In genomic region chr1:91523759-91524158, GRCm38 (mm10) we compare ENCODE assay signal across 8 mouse cellular contexts. TPM values are rescaled to one million over a fixed set of nuclear protein-coding genes. Genes with fewer than 3 reads are reported as not detected.
A peak's percentile ranks its signal among the peaks of the same experiment; 100 is the strongest.
DNase-seq lines count a peak whose midpoint lies in the region; ATAC-seq and TF ChIP-seq lines count a peak whose summit lies in the region.

No protein-coding gene starts in this region.

- no peaks in the 10 kb centered on the region for H3K9me3 ChIP-seq in intestine, postnatal 0 days (ENCODE audit: control insufficient read depth)
- H3K9me3 ChIP-seq in midbrain, embryonic 11.5 days (ENCODE audit: control insufficient read depth, low read length) = no peaks in the 10 kb centered on the region

- H3K4me3 ChIP-seq in intestine, postnatal 0 days (ENCODE audit: low read depth, low read length) = no peak overlapping the region
- no peak overlapping the region for H3K4me3 ChIP-seq in midbrain, embryonic 11.5 days (ENCODE audit: low read depth, low read length)

- peak; percentile 88; the same call in 1 of the 2 replicates for ATAC-seq in frontal cortex, adult (ENCODE audit: low TSS enrichment)
- ATAC-seq in intestine, postnatal 0 days = 0 out of 2 replicates have a peak, but pooled peaks have one; percentile 49
- peak; percentile 72; the same call in 1 of the 2 replicates for ATAC-seq in midbrain, embryonic 11.5 days (ENCODE audit: low FRiP score)

- no peaks in the 10 kb centered on the region for H3K4me1 ChIP-seq in intestine, postnatal 0 days (replicated peaks; ENCODE audit: control insufficient read depth, insufficient read depth, low read length)
- no peaks in the 10 kb centered on the region for H3K4me1 ChIP-seq in midbrain, embryonic 11.5 days (ENCODE audit: control insufficient read depth, insufficient read depth, low read length)

- peak; percentile 54 for DNase-seq in urinary bladder, postnatal 14 days (ENCODE audit: low spot score)
- no peak for DNase-seq in urinary bladder, postnatal 10 days (ENCODE audit: low spot score)
- peak; percentile 34 for DNase-seq in cerebellum, adult 9-11 months
- peak; percentile 66 for DNase-seq in left cerebral cortex, postnatal 4 days
- peak; percentile 93 for DNase-seq in midbrain, embryonic 11.5 days (ENCODE audit: low spot score, missing footprints)
- peak; percentile 66 to 85 for DNase-seq in spleen, postnatal 4 days (ENCODE audit: low spot score in 2 of 2)

- H3K27me3 ChIP-seq in intestine, postnatal 0 days (replicated peaks; ENCODE audit: control insufficient read depth, insufficient read depth, low read length) = no peaks in the 10 kb centered on the region
- H3K27me3 ChIP-seq in midbrain, embryonic 11.5 days (ENCODE audit: control insufficient read depth, insufficient read depth, low read length) = no peaks in the 10 kb centered on the region

- intact Hi-C loops in left cerebral cortex, postnatal 4 days (cut with DNase I) = no loop called here

- 17% methylated on average over 10 of the region's 10 CpGs for WGBS in intestine, postnatal 0 days
- 16% methylated on average over 10 of the region's 10 CpGs for WGBS in midbrain, embryonic 11.5 days

- no peak overlapping the region for H3K4me2 ChIP-seq in intestine, postnatal 0 days (replicated peaks; ENCODE audit: low read depth)
- no peak overlapping the region for H3K4me2 ChIP-seq in midbrain, embryonic 11.5 days

- TF ChIP-seq CTCF in intestine, postnatal 0 days (IDR thresholded peaks at IDR 0.05; ENCODE audit: low read depth) = peak; percentile 96

- no peak overlapping the region for H3K9ac ChIP-seq in intestine, postnatal 0 days (ENCODE audit: low read depth, low read length)
- H3K9ac ChIP-seq in midbrain, embryonic 11.5 days (ENCODE audit: low read length) = no peak overlapping the region

- H3K36me3 ChIP-seq in intestine, postnatal 0 days (ENCODE audit: control insufficient read depth, insufficient read depth) = peaks cover 36% of the 10 kb centered on the region
- H3K36me3 ChIP-seq in midbrain, embryonic 11.5 days (ENCODE audit: control insufficient read depth, insufficient read depth, low read length) = no peaks in the 10 kb centered on the region; the same call in none of the 2 replicates

- no peak overlapping the region for H3K27ac ChIP-seq in intestine, postnatal 0 days (ENCODE audit: low read depth, low read length)
- no peak overlapping the region for H3K27ac ChIP-seq in midbrain, embryonic 11.5 days (ENCODE audit: low read depth, low read length)

RNA-seq across cellular contexts. Expression of gene Asb1, which starts 16.6 kb away (rescaled TPM):
- 2.6 TPM in 2 replicates for polyA plus RNA-seq in intestine, postnatal 0 days (2015; fragmentation: Nextera tagmentation; extraction: Ambion mirVana)
- total RNA-seq in left cerebral cortex, postnatal 4 days (2021) = 10 to 100 TPM; 30.4 to 34.6 TPM
- 9.4 and 9.8 TPM in 2 replicates for polyA plus RNA-seq in midbrain, embryonic 11.5 days (2014; fragmentation: Nextera tagmentation; extraction: Ambion mirVana)

RNA-seq across cellular contexts. Expression of gene Traf3ip1, which starts 29.3 kb away (rescaled TPM):
- polyA plus RNA-seq in intestine, postnatal 0 days (2015; fragmentation: Nextera tagmentation; extraction: Ambion mirVana) = 3.3 and 3.7 TPM in 2 replicates
- 10 to 100 TPM; 15.4 to 16.1 TPM for total RNA-seq in left cerebral cortex, postnatal 4 days (2021)
- 6.0 and 7.3 TPM in 2 replicates for polyA plus RNA-seq in midbrain, embryonic 11.5 days (2014; fragmentation: Nextera tagmentation; extraction: Ambion mirVana)
